Mouse (Mus musculus) c-Kit-negative CD71-positive TER-119-positive erythroid progenitor cells, embryonic 14.5 days (primary cell): ENCODE results near the gene Prps1l1.

ENCODE experiments used
- DNase-seq: peaks from one replicate; pipeline ENCODE4 v3.0.0-alpha.2; 2013; ENCODE audit warnings: low read depth, low spot score

The Prps1l1 gene

GRCm38 (mm10) chr12:34984461-34984860, at the start of gene Prps1l1:
Gene Prps1l1 (plus strand): TSS chr12:34984761.
- no peak for DNase-seq

DNA sequence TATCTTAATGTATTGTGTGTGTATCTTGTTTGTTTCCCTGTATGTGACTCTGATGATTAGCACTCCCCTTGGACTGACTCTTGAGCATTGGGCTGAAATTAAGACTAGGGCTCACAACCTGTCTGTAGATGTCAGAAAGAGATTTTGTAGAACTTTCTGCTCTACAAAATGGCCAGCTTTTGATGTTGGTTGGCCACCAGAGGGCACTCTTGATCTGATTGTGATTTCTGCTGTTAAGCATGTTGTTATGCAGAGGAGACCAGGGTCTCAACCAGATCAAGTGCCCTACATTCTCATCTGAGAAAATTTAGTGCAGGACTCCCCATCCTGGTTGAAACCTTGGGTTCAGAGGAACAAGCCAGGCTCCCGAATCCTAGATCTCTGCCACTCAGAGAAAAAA, 46.6 kb upstream of the Prps1l1 start:
- no peak for DNase-seq

- no peak for DNase-seq
Measured at GRCm38 (mm10) chr12:34949066-34949706, 35.4 kb upstream of the Prps1l1 start.

GRCm38 (mm10) chr12:34975991-34976390, 8.6 kb upstream of the Prps1l1 start:
- no peak for DNase-seq

DNA sequence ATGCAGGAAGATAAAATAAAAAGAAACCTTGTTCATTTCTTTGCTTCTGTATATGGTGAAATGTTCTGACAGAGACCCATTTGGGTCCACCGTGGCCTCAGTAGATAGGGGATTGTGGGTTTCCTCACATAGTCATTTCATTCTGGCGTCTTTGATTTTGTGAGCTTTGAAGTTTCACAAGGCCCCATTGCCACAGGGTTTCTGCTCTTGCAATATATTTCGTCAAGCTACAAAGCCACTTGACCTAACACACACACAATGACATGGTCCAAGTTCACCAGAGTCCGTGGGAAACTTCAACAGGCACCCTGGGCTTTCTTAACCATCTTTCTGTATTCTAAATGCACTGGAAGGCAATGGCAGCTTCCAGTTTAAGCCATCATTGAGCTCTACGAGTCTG, 1.3 kb downstream of the Prps1l1 start:
- DNase-seq, result no peak

GRCm38 (mm10) chr12:34989537-34990200, 5.1 kb downstream of the Prps1l1 start:
- DNase-seq, result no peak

DNA sequence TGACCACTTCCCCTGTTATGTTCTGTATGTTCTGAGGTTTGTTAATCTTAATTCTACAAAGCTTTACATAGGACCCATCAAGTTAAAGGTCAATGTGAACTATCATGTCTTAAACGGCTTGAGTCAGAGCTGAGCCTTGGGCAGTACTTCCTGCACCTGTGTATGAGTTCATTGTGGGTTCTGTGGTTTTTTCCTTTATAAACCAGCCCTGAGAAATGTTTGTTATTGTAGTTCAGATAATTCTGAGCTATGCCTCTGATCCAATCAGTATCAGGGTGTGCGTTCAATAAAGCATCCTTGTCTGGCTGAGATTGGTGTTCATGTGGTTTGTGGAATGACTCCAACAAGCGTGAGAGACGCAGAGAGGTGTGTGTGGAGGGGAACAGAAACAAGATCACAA, 5.8 kb downstream of the Prps1l1 start:
- DNase-seq, result no peak

DNA sequence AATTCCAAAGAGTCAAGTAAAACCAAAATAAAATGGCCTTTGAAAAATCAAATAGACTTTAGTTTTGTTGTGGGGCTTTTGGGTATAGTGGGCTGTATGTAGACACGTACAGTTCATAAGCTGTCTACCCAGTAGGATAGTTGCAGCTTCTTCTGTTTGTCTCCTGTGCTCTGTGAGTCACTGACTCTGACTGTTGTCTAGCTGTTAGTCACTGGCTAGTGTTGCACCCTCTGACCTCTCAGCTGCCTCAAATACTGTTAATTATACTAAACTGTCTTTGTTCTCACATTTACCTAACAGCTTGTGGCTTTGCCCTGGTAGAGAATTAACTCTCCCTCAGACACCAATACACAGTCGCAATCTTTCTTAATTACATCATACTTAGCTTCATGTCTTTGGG, 7.3 kb downstream of the Prps1l1 start:
- DNase-seq, result no peak

GRCm38 (mm10) chr12:34997597-34998182, 13.1 kb downstream of the Prps1l1 start:
- DNase-seq, result no peak

DNA sequence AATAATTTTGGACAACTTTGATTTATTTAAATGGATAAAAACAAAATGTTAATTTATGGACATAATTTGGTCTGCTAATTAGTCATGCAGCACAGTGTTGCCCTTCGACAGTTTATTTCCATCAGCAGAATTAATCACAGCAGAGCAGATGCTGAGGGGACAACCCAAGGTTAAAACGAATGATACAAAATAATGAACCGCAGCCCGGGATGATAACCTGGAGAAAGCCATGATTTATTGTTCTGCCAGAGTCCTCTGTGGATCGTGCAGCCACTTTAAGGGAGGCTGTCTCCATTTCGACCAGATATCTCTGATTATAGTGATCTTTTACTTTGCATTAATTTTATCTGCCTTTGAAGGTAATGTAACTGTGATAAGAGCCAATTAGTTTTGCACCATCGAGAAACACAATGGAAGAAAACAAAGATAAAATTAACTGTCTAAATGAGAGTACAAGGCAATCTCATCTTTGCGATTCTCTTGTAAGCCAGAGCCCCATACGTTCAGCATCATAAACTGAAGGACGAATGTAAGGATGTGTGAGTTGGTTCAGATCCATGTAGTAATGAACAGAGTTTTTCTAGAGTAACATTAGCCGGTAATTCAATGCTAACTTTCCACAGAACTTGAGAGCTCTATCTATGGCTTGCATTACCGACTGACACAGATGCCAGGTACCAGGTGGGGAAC, 14.4 kb downstream of the Prps1l1 start:
- no peak for DNase-seq

DNA sequence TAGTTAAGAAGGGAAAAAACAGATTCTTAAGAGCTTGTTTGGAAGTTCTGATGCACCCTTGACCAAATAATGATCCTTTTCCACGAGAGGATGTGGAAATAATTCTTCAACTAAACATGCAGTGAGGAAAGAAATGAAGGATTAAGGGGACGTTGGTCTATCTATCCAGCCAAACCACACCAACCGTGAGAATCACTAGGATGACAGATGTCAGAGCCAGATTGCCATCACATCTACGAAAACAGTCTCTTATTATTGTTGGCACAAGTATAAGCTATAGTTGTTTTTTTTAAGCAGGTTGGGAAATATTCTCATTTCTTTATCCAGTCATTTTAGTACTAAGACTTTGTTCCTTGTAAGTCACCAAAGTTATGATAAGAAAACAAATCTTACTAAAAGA, 15.8 kb downstream of the Prps1l1 start:
- DNase-seq, result no peak

GRCm38 (mm10) chr12:35005748-35006147, 21.2 kb downstream of the Prps1l1 start:
- DNase-seq, result no peak

- DNase-seq, result no peak
Measured at GRCm38 (mm10) chr12:35007851-35008250, 23.3 kb downstream of the Prps1l1 start.

DNA sequence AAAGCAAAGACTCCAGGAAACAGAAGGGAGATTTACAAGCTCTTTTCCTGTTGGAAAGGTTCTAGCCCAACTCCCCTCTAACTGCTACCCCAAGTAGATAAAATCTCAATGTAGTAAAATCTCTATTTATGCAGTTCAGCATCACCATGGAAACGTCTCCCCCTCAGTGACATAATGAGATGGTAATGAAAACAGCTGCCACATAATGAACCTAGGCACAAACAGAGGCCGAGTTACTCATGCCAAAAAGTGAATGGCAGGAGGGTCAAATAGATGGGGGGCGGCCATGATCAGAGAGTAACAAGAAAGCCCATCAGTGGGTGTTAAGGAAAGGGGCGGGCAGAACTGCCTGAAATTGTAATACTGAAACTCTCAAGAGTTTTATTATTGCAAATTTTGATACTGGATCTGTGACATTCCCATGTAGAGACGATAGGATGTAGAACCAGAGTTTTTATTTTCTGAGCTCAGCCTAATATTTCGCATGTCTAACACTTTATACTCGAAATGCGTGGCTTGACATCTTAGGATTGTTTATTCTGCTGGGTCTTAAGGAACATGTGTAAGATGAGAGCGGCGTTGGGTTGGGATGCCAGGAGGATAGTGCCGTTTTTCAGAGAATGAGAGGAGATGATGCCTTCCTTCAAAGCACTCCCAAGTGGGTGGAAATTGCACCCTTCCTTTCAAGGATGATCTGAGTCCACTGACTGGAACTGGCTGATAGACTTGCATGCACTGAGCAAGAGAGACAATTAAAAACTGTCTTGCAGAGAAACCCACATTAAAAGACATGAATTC, 24.0 kb downstream of the Prps1l1 start:
- DNase-seq, result no peak

- no peak for DNase-seq
Measured at GRCm38 (mm10) chr12:35011462-35011861, 26.9 kb downstream of the Prps1l1 start.

DNA sequence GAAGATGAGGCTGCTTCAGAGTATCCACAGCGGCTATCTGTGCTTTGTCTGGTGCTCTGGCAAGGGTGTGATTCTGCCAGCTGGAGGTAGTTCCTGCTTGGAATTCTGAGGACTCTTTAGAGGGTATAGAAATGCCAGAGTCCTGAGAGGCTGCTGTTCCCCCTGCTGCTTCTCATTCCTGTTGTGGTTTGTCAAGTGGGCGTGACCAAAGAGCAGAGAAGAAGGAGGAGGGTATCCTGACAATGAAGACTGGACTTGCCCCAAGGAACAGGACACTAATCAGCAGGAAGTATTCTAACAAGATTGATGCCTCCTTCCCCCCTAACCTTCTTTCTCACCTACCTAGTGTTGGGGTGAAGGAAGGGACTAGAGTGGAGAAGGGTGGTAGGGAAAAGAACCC, 29.4 kb downstream of the Prps1l1 start:
- no peak for DNase-seq

GRCm38 (mm10) chr12:35016056-35016455, 31.5 kb downstream of the Prps1l1 start:
- DNase-seq, result no peak

DNA sequence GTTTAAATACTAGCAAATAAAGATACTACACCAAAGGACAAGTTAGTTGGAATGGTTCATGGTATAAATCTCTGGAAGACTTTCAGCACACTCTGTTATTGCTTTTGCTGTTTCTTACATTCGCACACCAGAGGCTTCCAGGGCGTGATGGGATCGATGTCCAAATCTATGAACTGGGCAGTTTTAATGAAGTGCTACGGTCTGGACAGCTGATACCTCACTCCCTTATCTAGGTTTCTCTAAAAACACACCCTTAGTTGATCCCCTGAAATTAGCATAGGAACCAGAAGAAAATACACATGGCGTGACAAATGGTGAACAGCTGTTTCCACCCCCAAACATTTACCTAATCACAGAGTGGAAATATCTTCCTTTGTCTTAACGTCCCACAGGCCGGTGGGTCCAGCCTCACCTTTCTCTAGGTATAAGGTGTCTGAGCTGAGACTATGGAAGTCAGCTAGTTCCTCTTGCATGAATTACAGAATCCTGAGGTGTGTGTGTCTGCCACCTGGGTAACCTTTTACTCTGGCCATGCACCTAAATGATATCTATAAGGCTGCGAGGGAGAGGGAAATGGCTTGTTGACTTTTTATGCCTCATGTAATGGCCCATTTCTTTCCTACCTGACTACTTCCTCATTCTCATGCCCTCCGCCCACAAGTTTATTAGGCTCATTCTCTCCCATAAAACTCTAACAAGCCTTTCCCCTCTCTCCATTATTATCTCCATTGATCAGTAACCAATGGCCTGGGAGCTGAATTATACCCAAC, 32.1 kb downstream of the Prps1l1 start:
- no peak for DNase-seq

DNA sequence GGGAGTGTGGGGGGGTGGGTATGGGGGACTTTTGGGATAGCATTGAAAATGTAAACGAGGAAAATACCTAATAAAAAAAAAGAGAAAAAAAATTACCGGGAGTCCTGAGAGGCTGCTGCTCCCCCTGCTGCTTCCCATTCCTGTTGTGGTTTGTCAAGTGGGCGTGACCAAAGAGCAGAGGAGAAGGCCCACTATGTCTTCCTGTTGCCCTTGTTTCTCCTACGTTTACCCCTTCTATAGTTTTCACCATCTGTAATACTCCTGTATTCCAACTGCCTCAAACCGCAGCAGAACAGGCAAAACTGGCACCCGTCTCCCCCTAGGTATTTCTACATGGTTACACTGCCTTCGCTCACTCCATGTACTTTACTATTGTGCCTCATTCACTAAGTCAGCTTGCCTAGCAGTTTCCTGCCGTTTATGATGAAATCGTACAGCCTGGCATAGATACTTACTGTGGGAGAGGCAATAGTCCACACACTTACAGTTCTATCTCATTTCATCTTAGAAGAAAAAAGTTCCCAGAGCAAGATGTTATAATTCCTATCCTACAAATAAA, 34.2 kb downstream of the Prps1l1 start:
- DNase-seq, result no peak

DNA sequence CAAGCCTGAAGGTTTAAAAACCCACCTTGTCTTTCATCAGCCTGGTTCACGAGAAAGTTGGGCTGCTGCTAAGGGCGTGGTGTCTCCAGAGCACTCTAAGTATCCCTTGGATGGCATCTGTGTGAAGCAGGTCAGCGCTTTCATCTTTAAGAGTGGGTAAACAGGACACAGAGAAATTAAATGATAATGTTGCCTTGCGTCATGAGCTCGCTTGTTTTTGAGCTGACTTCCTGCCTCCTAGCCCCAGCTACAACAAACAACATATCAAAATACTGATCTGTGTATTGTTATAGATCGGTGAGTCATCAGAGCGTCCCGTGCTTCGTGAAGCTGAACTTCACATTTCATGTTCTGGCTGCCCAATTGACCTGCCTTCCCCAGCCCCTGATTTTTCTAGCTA, 36.7 kb downstream of the Prps1l1 start:
- DNase-seq, result no peak

DNA sequence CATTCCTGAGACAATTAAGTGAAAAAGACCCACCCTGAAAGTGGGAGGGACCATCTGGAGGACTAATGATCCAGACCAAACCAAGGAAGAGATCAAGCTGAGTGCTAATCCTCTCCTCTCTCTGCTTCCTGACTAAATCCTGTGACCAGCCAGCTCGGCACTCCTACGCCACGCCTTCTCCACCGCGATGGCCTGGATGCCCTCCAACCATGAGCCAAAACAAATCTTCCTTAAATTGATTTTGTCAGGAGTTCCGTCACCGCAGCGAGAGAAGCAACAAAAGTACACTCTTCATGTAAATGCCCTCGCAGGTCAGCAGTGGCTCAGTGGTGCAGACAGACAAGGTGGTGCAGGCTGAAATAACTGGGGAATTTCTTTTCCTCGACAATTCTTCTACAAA, 37.5 kb downstream of the Prps1l1 start:
- DNase-seq, result no peak
